Mouse (Mus musculus) midbrain, embryonic 15.5 days (tissue): ENCODE measurements around the gene Pla2g4c. TPM values are rescaled to one million over a fixed set of nuclear protein-coding genes. Genes with fewer than 3 reads are reported as not detected.

ENCODE experiments used
- polyA plus RNA-seq: library from polyadenylated mRNA; unstranded; fragments of >200 nt; fragmentation: Nextera tagmentation; extraction: Ambion mirVana; gene quantifications from 2 replicates; pipeline ENCODE4 v1.2.1, GENCODE M21; 2015

Gene Pla2g4c
- polyA plus RNA-seq, 1 experiment from 2014 or later, result 1.3 TPM

Other genes with a start within 250 kb of the Pla2g4c start
- gene Vmn1r85, start 229.5 kb upstream of the Pla2g4c start, polyA plus RNA-seq, result 0.13 and 0.19 TPM in 2 replicates
- gene Vmn1r86, start 204.7 kb upstream of the Pla2g4c start, polyA plus RNA-seq, result not detected in 2 replicates
- gene Vmn1r87, start 184.5 kb upstream of the Pla2g4c start, polyA plus RNA-seq, result not detected in 2 replicates
- gene Vmn1r88, start 165.1 kb upstream of the Pla2g4c start, polyA plus RNA-seq, result not detected in 2 replicates
- not detected in 2 replicates for gene Vmn1r89, start 111.6 kb upstream of the Pla2g4c start, polyA plus RNA-seq
- gene Lig1, start 47.4 kb upstream of the Pla2g4c start, polyA plus RNA-seq, result 34.6 and 36.8 TPM in 2 replicates
- 16.9 and 18.0 TPM in 2 replicates for gene Zswim9, start 45.9 kb upstream of the Pla2g4c start, polyA plus RNA-seq
- 0.24 and 0.31 TPM in 2 replicates for gene Cabp5, start 73.5 kb downstream of the Pla2g4c start, polyA plus RNA-seq
- gene Bsph1, start 126.2 kb downstream of the Pla2g4c start, polyA plus RNA-seq, result not detected in 2 replicates
- gene Bsph2, start 246.4 kb downstream of the Pla2g4c start, polyA plus RNA-seq, result not detected in 2 replicates